Mouse (Mus musculus) adrenal gland, postnatal 36 days (tissue): Measurements from ENCODE around the gene Smim7. TPM values are rescaled to one million over a fixed set of nuclear protein-coding genes. Genes with fewer than 3 reads are reported as not detected.

Experiments used
- DNase-seq, 2 experiments: peaks; one replicate each; pipeline ENCODE4 v3.0.0; 2021; ENCODE audit warnings: mixed read lengths in 1 of 2
- microRNA-seq: library from miRNA; unstranded; fragments of <30 nt; microRNA quantifications from one replicate; pipeline ENCODE4 v1.2.0, GENCODE M21; 2021
- total RNA-seq, 2 experiments: library from RNA; stranded (reverse); gene quantifications; 2 replicates each; pipeline ENCODE4 v1.2.3; 2021

The Smim7 gene
- total RNA-seq, 2 experiments from 2014 or later: 119 to 136 TPM

- DNase-seq: peak; percentile 98 to 99
These were observed 22.9 kb downstream of the Smim7 start, which contains the start of gene Med26 for GRCm38 (mm10) chr8:72547802-72548643. TSS of gene Med26 (minus strand) at chr8:72548270.

- DNase-seq: peak; percentile 10 to 28
These were observed 23.6 kb downstream of the Smim7 start for GRCm38 (mm10) chr8:72547122-72547801.

- DNase-seq: no peak
These were observed 31.7 kb downstream of the Smim7 start for GRCm38 (mm10) chr8:72539234-72539633.

- no peak for DNase-seq
These were observed 36.0 kb downstream of the Smim7 start for GRCm38 (mm10) chr8:72534888-72535287.

GRCm38 (mm10) chr8:72532103-72532502 is 38.8 kb downstream of the Smim7 start:
- DNase-seq: no peak

- DNase-seq: no peak
These were observed 49.0 kb downstream of the Smim7 start for GRCm38 (mm10) chr8:72521888-72522287.

GRCm38 (mm10) chr8:72517421-72517988 is 53.4 kb downstream of the Smim7 start:
- no peak for DNase-seq

Small RNA genes within 50 kb of the gene (microRNA-seq; reads per million reads assigned to microRNA genes)
- gene Gm28019: not detected

Other genes starting within 250 kb of the Smim7 start
- 10 to 100 TPM; 38.6 to 52.6 TPM for gene Eps15l1, start 149.6 kb downstream of the Smim7 start, total RNA-seq
- gene Calr3, start 127.2 kb downstream of the Smim7 start, total RNA-seq: 1 to 10 TPM; 3.7 to 4.3 TPM
- gene 1700030K09Rik, start 127.2 kb downstream of the Smim7 start, total RNA-seq: 1 to 10 TPM; 7.1 to 8.1 TPM
- 10 to 100 TPM; 57.3 to 63.1 TPM for gene Cherp, start 95.9 kb downstream of the Smim7 start, total RNA-seq
- gene Slc35e1, start 78.5 kb downstream of the Smim7 start, total RNA-seq: 10 to 100 TPM; 36.2 to 37.7 TPM
- 10 to 100 TPM in 1 of 2 experiments, 1 to 10 TPM in 1; 9.7 to 11.3 TPM for gene Med26, start 22.8 kb downstream of the Smim7 start, total RNA-seq
- gene Tmem38a, start 967 bp upstream of the Smim7 start, total RNA-seq: 1 to 10 TPM; 5.8 to 9.1 TPM
- under 1 TPM; 0.36 TPM for gene Nwd1, start 75.6 kb upstream of the Smim7 start, total RNA-seq
- 100 to 1,000 TPM; 125 to 263 TPM for gene Sin3b, start 152.2 kb upstream of the Smim7 start, total RNA-seq
- gene F2rl3, start 190.8 kb upstream of the Smim7 start, total RNA-seq: 1 to 10 TPM; 1.8 to 2.9 TPM